Mouse (Mus musculus): ENCODE data around the gene Tfb1m. TPM values are rescaled to one million over a fixed set of nuclear protein-coding genes. Genes with fewer than 3 reads are reported as not detected.

Gene Tfb1m
- polyA plus RNA-seq, 1 experiment = 9.9 TPM

Other genes starting within 250 kb of the Tfb1m start
- gene Tiam2, start 231.2 kb downstream of the Tfb1m start, polyA plus RNA-seq (2012; rRNA removed) = 7.2 and 7.4 TPM in 2 replicates
- gene Cldn20, start 25.2 kb downstream of the Tfb1m start, polyA plus RNA-seq (2012; rRNA removed) = 0.25 and 0.74 TPM in 2 replicates
- not detected in 2 replicates for gene Nox3, start 138.5 kb upstream of the Tfb1m start, polyA plus RNA-seq (2012; rRNA removed)